Mouse (Mus musculus) neural tube, embryonic 13.5 days (tissue): ENCODE results near the gene 0610030E20Rik. TPM values are rescaled to one million over a fixed set of nuclear protein-coding genes. Genes with fewer than 3 reads are reported as not detected.

Experiments
- ATAC-seq: fragments of 200-750 bp; cut with Nextera tagmentation; 2 replicates; pipeline ENCODE4 v1.8.0; 2017; ENCODE audit warnings: low read depth, mild to moderate bottlenecking, moderate TSS enrichment, moderate library complexity
- H3K27ac ChIP-seq: fragments of 300-500 bp; sonication (generic); replicated peaks from 2 replicates; pipeline ENCODE4 v1.5.1; 2015; ENCODE audit warnings: moderate library complexity, mild to moderate bottlenecking, inconsistent platforms
- H3K27me3 ChIP-seq: fragments of 300-500 bp; sonication (generic); 2 replicates; pipeline ENCODE4 v1.6.1; 2015; ENCODE audit warnings: mild to moderate bottlenecking, inconsistent platforms
- H3K36me3 ChIP-seq: fragments of 300-500 bp; sonication (generic); 2 replicates; pipeline ENCODE4 v1.6.1; 2015; ENCODE audit warnings: mild to moderate bottlenecking, inconsistent platforms
- H3K4me1 ChIP-seq: fragments of 300-500 bp; sonication (generic); replicated peaks from 2 replicates; pipeline ENCODE4 v1.6.1; 2015; ENCODE audit warnings: inconsistent platforms
- H3K4me2 ChIP-seq: fragments of 300-500 bp; sonication (generic); 2 replicates; pipeline ENCODE4 v1.6.1; 2015; ENCODE audit warnings: inconsistent platforms, mild to moderate bottlenecking, moderate library complexity
- H3K4me3 ChIP-seq: fragments of 300-500 bp; sonication (generic); 2 replicates; pipeline ENCODE4 v1.5.1; 2015; ENCODE audit warnings: mild to moderate bottlenecking, inconsistent platforms
- H3K9ac ChIP-seq: fragments of 300-500 bp; sonication (generic); 2 replicates; pipeline ENCODE4 v1.6.1; 2015; ENCODE audit warnings: moderate library complexity, mild to moderate bottlenecking, inconsistent platforms
- H3K9me3 ChIP-seq: fragments of 300-500 bp; sonication (generic); 2 replicates; pipeline ENCODE4 v1.6.1; 2016; ENCODE audit warnings: inconsistent platforms
- WGBS: fragments of 180-500 bp; shearing (Covaris S2); methylation state at CpG from one replicate; pipeline ENCODE4 v1.1.7; 2015; 5-methylcytosine and 5-hydroxymethylcytosine counted together
- polyA plus RNA-seq: library from polyadenylated mRNA; unstranded; fragments of >200 nt; fragmentation: Nextera tagmentation; extraction: Ambion mirVana; gene quantifications from 2 replicates; pipeline ENCODE4 v1.2.1, GENCODE M21; 2015

Gene 0610030E20Rik
- 16.7 and 19.3 TPM in 2 replicates for polyA plus RNA-seq

DNA sequence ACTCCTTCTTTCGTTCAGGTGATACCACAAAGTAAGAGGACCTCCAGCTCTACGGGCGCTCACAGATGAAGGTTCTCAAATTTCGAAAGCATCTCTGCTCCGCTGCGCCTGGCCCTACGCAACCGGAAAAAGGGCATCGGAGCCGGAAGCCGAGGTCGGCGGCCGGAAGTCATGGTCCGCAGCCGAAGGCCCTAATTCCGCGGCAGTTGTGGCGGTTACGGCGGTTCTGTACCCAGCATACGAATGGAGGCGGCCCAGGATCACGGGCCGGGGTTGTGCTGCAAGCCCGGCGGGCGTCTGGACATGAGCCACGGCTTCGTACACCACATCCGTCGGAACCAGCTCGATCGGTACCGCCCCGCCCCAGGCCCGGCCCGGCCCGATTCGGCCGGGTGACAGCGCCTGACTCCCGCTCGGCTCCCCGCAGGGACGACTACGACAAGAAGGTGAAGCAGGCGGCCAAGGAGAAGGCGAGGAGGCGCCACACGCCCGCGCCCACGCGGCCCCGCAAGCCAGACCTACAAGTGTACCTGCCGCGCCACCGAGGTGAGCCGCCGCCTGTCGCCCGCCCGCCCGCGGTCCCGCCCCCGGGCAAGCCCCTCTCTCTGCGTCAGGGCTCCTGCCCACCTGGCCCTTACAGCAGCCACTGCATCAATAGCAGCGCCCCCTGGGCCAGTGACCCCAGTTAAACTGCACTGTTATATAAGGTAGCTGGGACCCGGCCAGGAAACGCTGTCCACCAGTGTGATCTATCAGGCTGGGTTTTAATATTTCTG lies at the start of gene 0610030E20Rik:
0610030E20Rik (plus strand) TSS at position 152 of the 776 bp plus-strand sequence.
- Histone ChIP-seq H3K9ac (peak within 1 kb of the TSS; percentile 96), H3K27me3 (no peaks in the 10 kb centered on the region), H3K27ac (peak within 1 kb of the TSS; percentile 90), H3K4me3 (peak within 1 kb of the TSS; percentile 90), H3K4me2 (peak within 1 kb of the TSS; percentile 96), H3K36me3 (peaks cover 28% of the 10 kb centered on the region), H3K4me1 (peaks cover 42% of the 10 kb centered on the region), H3K9me3 (no peaks in the 10 kb centered on the region)
- ATAC-seq, result peak; percentile 74
- under 1% methylated on average over 72 of the region's 72 CpGs for WGBS

DNA sequence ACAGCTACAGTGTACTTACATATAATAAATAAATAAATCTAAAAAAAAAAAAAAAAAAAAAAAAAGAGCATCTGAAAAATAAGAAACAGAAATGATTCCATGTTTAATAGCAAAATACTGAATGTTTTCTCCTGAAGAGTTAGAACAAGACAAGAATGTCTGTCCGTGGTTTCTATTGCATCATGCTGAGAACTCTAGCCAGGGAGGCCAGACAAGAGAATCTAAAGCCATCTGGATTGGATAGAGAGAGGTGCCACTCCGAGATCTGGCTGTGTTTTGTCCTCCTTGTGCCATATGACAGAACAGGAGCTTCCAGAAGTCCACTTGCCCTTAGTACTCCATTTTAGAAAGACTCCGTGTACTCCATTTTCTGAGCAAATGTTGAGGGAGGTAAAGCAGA lies 49.3 kb upstream of the 0610030E20Rik start:
- no peaks in the 10 kb centered on the region for H3K9me3 ChIP-seq
- no peak overlapping the region for H3K9ac ChIP-seq
- H3K4me1 ChIP-seq, result no peaks in the 10 kb centered on the region
- H3K36me3 ChIP-seq, result no peaks in the 10 kb centered on the region
- no peak overlapping the region for H3K4me3 ChIP-seq
- H3K4me2 ChIP-seq, result no peak overlapping the region
- WGBS, result 80% methylated on average over 3 of the region's 3 CpGs
- H3K27me3 ChIP-seq, result no peaks in the 10 kb centered on the region
- H3K27ac ChIP-seq, result no peak overlapping the region
- no peak for ATAC-seq

DNA sequence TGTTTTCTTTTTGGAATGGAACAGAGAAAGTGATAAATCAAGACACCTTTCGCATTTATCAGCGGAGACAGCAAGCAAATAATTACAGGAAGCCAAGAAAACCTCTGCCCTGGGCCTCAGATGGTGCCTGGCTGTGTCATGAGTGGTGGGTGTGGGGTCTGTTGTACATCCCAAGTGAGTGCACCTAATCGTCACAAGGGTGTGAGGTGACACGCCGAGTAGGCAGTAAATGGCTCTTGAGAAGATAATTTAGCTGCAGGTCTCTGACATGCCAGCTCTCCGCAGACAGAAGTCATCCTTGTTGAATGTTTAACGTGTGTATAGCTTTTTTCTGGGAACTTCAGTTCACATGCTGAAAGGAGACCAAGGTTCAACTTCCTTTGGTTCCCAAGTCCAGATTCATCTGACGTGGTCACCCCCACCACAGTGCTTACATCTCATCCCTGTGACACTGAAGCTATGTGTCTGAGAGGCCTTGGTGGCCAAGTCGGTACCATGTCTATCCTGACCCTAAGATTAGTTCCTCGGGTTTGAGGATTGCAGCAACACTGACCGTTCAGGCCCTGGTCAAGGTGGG lies 44.7 kb upstream of the 0610030E20Rik start:
- no peak overlapping the region for H3K4me3 ChIP-seq
- no peaks in the 10 kb centered on the region for H3K36me3 ChIP-seq
- H3K4me1 ChIP-seq, result no peaks in the 10 kb centered on the region
- no peak for ATAC-seq
- no peak overlapping the region for H3K9ac ChIP-seq
- H3K27me3 ChIP-seq, result no peaks in the 10 kb centered on the region
- H3K9me3 ChIP-seq, result no peaks in the 10 kb centered on the region
- H3K4me2 ChIP-seq, result no peak overlapping the region
- H3K27ac ChIP-seq, result no peak overlapping the region
- WGBS, result 85% methylated on average over 11 of the region's 11 CpGs

DNA sequence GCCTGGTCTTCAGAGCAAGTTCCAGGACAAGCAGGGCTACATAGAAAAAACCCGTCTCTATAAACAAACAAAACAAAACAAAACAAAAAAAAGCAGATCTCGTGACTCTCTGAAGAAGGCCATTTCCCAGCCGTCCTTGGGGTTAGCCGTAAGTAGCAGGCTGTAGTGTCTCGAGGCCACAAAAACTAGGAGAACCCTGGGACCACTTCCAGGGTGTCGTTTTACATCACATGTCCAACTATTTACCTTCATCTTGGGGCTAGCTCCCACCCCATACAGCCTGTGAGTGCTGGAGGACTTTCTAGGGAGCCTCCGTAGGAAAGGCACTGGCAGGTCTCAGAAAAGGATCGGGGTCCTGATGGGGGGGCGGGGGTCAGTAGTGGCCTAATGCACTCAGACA lies 43.6 kb upstream of the 0610030E20Rik start:
- H3K9ac ChIP-seq, result no peak overlapping the region
- no peaks in the 10 kb centered on the region for H3K4me1 ChIP-seq
- no peaks in the 10 kb centered on the region for H3K36me3 ChIP-seq
- WGBS, result 53% methylated on average over 9 of the region's 9 CpGs
- ATAC-seq, result no peak
- H3K27ac ChIP-seq, result no peak overlapping the region
- no peak overlapping the region for H3K4me3 ChIP-seq
- no peaks in the 10 kb centered on the region for H3K27me3 ChIP-seq
- H3K9me3 ChIP-seq, result no peaks in the 10 kb centered on the region
- no peak overlapping the region for H3K4me2 ChIP-seq

DNA sequence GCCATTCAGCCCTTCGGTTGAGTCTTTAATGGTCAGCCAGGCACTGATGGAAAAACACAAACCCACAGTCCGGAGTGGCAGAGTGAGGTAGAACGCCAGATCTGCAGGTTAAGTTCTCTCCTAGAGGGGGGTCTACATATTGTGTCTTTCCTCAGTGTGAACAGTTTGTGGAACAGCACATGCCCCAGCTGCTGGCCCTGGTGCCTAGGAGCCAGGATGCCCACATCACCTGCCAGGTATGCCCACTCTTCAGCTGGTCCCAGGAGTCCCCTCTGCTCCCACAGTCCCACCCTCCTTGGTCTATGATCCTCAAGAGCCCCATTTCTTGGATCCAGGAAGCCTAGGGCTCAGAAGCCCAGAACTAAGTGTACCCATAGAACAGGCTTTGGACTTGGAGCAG lies 34.9 kb upstream of the 0610030E20Rik start:
- Histone ChIP-seq H3K4me1 (no peaks in the 10 kb centered on the region), H3K9ac (no peak overlapping the region), H3K36me3 (peaks cover 22% of the 10 kb centered on the region), H3K27me3 (no peaks in the 10 kb centered on the region), H3K4me2 (no peak overlapping the region), H3K9me3 (no peaks in the 10 kb centered on the region), H3K4me3 (no peak overlapping the region), H3K27ac (no peak overlapping the region)
- ATAC-seq, result no peak
- WGBS, result 87% methylated on average over 3 of the region's 3 CpGs

DNA sequence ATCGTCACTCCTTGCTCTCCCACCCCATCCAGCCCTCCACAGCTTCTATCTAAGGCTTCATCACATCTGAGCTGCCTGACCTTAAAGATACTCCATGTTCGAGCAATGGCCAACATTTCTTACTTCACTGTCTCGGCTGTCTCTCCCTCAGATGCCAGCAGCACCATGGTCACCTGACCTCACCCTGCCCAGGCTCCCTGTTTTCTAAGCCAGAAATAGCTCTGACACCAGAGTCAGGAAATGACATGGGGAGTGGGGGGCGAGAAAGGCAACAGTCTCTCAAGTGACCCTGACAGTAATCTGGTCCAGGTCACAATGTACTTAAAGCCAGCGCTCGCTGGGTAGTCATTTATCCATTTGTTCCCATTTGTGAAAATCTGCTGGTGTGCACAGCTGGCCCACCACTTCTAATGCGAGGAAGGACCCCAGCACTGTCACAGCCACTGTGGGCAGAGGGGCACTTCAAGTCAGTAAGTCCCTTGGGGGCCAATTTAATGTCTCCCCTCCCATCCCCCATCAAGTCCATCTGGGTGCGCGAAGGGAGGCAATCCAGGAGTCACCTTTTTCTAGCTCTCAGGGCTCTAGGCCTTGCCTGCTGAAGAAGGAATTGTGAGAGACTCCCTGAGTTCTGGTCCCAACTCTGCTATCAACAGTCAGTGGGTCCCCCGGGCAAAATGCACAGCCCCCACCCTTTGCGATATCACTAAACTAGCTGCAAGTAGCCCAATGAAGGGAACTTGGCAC lies 33.8 kb upstream of the 0610030E20Rik start:
- H3K36me3 ChIP-seq, result peaks cover 33% of the 10 kb centered on the region
- no peak overlapping the region for H3K27ac ChIP-seq
- H3K9me3 ChIP-seq, result no peaks in the 10 kb centered on the region
- no peaks in the 10 kb centered on the region for H3K4me1 ChIP-seq
- no peak for ATAC-seq
- no peak overlapping the region for H3K4me3 ChIP-seq
- H3K27me3 ChIP-seq, result no peaks in the 10 kb centered on the region
- H3K9ac ChIP-seq, result no peak overlapping the region
- 92% methylated on average over 11 of the region's 11 CpGs for WGBS
- H3K4me2 ChIP-seq, result no peak overlapping the region

DNA sequence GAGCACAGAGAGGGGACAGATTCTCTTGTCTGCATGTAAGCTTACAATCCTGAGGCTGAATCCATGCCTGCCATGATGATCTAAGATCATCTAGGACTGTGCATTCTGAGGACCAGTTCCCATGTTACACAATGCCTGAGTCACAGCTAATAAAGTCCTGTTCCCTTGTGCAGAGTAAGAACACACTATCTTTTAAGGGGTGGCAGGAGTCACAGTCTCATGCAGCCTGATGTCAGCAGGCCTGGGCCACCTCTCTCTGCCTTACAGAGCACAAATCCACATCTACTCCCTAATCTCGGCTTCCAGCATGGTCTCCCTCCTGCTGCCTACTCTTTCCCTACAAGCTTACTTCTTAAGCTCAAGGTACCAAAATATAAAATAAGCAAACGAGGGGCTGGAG lies 31.7 kb upstream of the 0610030E20Rik start:
- peaks cover 54% of the 10 kb centered on the region for H3K36me3 ChIP-seq
- no peaks in the 10 kb centered on the region for H3K9me3 ChIP-seq
- no peaks in the 10 kb centered on the region for H3K4me1 ChIP-seq
- no peak overlapping the region for H3K9ac ChIP-seq
- no peak overlapping the region for H3K27ac ChIP-seq
- no peaks in the 10 kb centered on the region for H3K27me3 ChIP-seq
- H3K4me3 ChIP-seq, result no peak overlapping the region
- H3K4me2 ChIP-seq, result no peak overlapping the region
- 93% methylated on average over 2 of the region's 2 CpGs for WGBS
- ATAC-seq, result no peak

DNA sequence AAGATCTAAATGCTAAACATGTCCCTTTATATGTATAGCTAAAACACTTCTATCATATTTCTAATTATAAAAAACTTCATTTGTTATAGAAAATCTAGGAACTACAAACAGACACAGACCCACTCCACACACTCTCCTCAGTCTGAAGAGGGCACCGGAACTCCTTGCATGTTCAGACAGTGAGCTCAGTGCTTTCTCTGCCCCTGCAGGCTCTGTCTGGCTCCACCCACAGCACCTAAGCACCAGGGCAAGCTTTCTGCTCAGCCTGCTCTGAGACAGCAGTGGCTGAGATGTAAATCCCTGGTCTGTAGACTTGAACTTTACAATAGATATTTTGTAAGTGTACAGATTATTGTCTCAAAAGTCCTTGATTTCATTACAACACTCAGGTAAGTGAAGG lies 31.1 kb upstream of the 0610030E20Rik start:
- H3K36me3 ChIP-seq, result peaks cover 60% of the 10 kb centered on the region
- no peak overlapping the region for H3K4me3 ChIP-seq
- H3K27me3 ChIP-seq, result no peaks in the 10 kb centered on the region
- no peak overlapping the region for H3K9ac ChIP-seq
- ATAC-seq, result no peak
- H3K4me2 ChIP-seq, result no peak overlapping the region
- H3K27ac ChIP-seq, result no peak overlapping the region
- H3K9me3 ChIP-seq, result no peaks in the 10 kb centered on the region
- H3K4me1 ChIP-seq, result no peaks in the 10 kb centered on the region
- WGBS, result 83% methylated on average over 1 of the region's 1 CpGs

DNA sequence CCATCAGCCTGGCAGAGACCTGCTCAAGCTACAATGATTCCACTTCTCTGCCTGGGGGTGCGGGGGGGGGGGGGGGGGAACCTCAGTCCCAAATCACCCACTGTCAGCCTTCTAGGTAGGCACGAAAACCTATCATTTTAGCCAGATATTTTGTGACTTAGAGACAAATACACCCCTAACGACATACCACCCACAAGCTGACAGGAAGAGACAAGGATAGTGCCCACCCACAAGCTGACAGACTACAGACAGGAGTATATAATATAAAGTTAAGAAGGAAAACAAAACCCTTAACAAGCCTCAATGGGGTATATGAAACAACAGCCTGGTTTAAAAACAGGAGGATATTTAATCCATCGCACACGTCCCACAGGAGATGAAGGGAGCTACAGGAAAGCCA lies 28.7 kb upstream of the 0610030E20Rik start:
- no peak for ATAC-seq
- no peak overlapping the region for H3K9ac ChIP-seq
- no peak overlapping the region for H3K4me2 ChIP-seq
- H3K4me3 ChIP-seq, result no peak overlapping the region
- H3K27me3 ChIP-seq, result no peaks in the 10 kb centered on the region
- peaks cover 77% of the 10 kb centered on the region for H3K36me3 ChIP-seq
- H3K9me3 ChIP-seq, result no peaks in the 10 kb centered on the region
- no peaks in the 10 kb centered on the region for H3K4me1 ChIP-seq
- 79% methylated on average over 5 of the region's 5 CpGs for WGBS
- H3K27ac ChIP-seq, result no peak overlapping the region

DNA sequence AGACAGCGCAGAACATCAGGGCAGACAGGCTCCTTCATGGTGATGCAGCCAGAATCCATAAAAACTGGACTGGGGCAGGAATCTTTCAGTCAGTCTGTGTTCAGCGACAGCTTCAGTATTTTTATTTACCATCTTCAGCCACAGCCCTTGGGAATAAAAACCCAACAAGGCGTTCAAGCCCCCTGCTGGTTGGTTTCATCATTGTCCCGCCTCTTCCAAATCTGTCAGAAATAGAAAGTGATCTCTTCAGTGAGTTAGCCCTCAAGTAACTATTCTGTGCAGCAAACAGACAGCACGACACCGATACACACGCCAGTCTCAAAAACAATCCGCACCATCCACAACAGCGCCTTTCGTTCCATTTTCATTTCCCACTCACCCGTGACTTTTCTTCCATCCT lies 28.1 kb upstream of the 0610030E20Rik start:
- 83% methylated on average over 11 of the region's 11 CpGs for WGBS
- H3K27me3 ChIP-seq, result no peaks in the 10 kb centered on the region
- H3K9ac ChIP-seq, result no peak overlapping the region
- H3K4me3 ChIP-seq, result no peak overlapping the region
- H3K27ac ChIP-seq, result no peak overlapping the region
- H3K4me1 ChIP-seq, result no peaks in the 10 kb centered on the region
- H3K9me3 ChIP-seq, result no peaks in the 10 kb centered on the region
- ATAC-seq, result no peak
- H3K36me3 ChIP-seq, result peaks cover 83% of the 10 kb centered on the region
- no peak overlapping the region for H3K4me2 ChIP-seq

DNA sequence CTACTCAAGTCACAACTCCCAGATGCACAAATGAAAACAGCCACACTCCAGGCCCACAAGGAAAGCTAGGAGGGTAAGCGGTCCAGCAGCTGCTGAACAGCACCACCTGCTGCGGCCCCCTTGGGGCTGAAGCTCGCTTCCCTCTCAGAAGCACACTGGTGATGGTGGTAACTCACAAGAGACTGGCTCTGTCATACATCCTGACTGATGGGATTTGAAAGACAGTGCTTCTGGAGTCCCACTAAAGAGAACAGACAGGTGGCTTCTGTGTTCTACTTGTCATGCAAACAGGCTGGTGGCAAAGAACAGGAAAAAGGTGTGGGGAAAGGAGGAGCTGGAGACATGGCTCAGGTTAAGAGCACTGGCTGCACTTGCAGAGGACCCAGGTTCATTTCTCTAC lies 24.2 kb upstream of the 0610030E20Rik start:
- Histone ChIP-seq H3K4me1 (no peaks in the 10 kb centered on the region), H3K36me3 (peaks cover 99% of the 10 kb centered on the region), H3K9ac (no peak overlapping the region), H3K9me3 (no peaks in the 10 kb centered on the region), H3K27ac (no peak overlapping the region), H3K4me2 (no peak overlapping the region), H3K27me3 (no peaks in the 10 kb centered on the region), H3K4me3 (no peak overlapping the region)
- WGBS, result 90% methylated on average over 3 of the region's 3 CpGs
- ATAC-seq, result no peak

DNA sequence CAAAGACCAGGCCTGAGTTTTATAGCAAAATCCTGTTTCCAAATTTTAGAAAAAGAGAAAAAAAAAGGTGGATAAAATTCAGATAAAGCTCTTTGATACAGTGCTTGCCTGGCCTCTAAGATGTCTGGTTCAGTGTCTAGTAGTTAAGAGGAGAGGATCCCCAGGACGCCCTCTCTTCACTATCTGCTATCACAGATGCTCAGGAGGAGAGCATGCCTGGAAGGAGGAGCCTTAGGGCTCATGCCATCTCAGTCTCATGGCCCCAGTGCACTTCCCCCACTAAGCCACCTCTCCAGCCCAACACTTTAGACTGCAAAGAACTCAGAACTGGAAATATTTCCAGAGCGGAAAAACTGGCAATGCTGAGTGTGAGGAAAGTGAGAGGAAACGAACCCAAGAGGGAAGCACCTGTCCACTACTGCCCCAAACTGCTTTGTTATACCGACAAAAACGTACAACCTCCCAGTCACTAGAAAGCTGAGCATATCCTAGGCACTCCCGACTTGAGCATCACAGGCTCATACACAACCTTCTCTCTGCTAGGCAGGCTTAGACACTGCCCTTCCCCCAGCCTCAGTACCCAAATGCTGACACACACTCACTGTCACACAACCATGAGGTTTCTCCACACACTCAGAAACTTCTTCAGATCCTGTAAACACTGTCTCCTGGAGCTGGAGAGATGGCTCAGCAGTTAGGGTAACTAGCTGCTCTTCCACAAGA lies 23.2 kb upstream of the 0610030E20Rik start:
- 94% methylated on average over 6 of the region's 6 CpGs for WGBS
- H3K27me3 ChIP-seq, result no peaks in the 10 kb centered on the region
- no peak overlapping the region for H3K4me3 ChIP-seq
- ATAC-seq, result no peak
- H3K4me2 ChIP-seq, result no peak overlapping the region
- H3K9me3 ChIP-seq, result no peaks in the 10 kb centered on the region
- H3K27ac ChIP-seq, result no peak overlapping the region
- no peak overlapping the region for H3K9ac ChIP-seq
- no peaks in the 10 kb centered on the region for H3K4me1 ChIP-seq
- H3K36me3 ChIP-seq, result peaks cover 99% of the 10 kb centered on the region
